Mouse (Mus musculus) granulocyte monocyte progenitor cell, adult 5-6 weeks (primary cell): ENCODE measurements around the gene Zfp335. TPM values are rescaled to one million over a fixed set of nuclear protein-coding genes. Genes with fewer than 3 reads are reported as not detected.
A peak's percentile ranks its signal among the peaks of the same experiment; 100 is the strongest.
"Not testable (repeated sequence)": the region's sequence is repeated elsewhere in the genome, so short reads cannot be mapped to it uniquely, and the experiment has no call there.

ENCODE experiments used
- ATAC-seq: replicated peaks from 2 replicates; pipeline ENCODE4 v1.8.0; 2016; ENCODE audit warnings: mild to moderate bottlenecking, moderate TSS enrichment, inconsistent platforms; ENCODE audit not compliant: poor library complexity, severe bottlenecking
- total RNA-seq, 2 experiments: library from RNA; stranded (forward) in 1 of 2; stranded (reverse) in 1 of 2; fragments of 200-712, 200-1000 nt in 1 of 2; fragments of >200 nt in 1 of 2; fragmentation: Nextera tagmentation in 1 of 2; gene quantifications; 2 replicates each; pipeline ENCODE4 v1.2.3; 2014 to 2017

The Zfp335 gene
- total RNA-seq, 2 experiments from 2014 or later, result 7.5 to 11.5 TPM

DNA sequence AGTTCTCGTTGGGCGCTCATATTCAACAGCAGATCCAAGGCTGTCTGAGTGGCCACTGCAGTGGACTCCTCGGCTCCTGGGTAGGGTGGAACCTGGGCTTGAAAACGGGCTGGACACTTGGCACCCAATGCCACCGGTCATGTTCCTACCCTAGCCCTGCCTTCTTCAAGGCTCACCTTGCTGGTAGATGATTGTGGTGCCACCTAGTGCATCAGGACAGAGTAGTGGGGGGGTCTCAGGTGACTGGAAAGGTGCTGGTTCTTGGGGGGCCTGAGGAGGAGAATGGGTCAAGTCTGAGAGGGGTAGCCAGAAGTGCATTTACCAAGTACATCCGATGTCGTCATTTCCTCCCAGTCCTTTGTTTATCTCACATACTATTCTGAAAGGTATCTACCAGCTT, 13.5 kb downstream of the Zfp335 start:
- ATAC-seq, result no peak

DNA sequence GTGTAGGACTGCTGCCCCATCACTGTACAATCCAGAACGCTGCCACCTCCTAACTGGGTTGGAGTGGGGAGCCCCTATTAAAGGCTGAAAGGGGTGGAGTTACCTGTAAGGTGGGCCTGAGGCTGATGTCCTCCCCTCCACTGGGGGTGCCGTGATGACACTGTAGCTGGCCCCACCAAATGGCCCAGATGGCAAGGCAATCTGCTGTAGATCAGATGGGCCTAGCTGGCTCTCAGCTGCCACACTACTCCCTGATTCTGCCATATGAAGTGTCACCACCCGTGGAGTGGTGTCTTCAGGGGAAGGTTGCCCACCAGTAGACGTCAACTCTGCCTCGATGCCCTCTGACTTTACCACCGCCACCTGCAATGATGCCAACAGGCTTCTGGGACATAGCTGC, 15.7 kb downstream of the Zfp335 start:
- no peak for ATAC-seq

DNA sequence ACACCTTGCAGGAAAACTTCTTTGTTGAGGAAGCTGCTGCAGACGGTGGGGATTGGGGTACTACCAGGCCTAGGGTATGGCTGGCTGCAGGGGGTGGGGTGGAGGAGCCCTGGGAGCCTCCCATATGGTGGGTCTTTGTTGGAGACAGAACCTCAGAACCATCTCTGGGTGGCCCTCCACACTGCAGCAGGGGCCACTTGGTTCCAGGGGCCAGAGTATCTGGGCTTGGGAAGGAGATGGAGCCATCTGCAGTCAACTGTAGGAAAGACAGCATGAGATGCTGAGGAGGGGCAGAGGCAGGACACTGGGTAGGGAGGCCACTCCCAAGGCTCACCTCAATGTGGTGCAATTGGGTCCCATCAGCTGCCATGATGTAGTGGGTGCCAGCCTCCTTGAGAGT, 16.9 kb downstream of the Zfp335 start:
- ATAC-seq, result no peak

DNA sequence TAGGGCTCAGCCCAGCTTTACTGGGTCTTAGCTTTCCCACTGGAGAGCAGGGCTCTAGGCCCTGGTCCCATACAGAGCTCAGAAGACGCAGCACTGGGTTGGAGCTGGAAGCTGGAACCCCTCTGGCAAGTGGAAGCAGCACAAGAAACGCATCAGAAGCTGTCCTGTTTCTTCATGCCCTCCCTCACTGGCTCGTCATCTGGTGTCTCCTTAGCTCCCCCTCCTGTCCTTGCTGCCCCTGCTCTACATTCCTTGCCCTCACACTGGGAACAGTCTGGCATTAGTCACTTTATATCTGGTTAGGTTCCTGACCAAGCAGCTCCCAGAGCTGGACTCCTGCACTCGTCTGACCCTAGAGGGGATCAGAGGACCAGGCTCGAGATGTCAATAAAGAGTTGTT, 17.5 kb downstream of the Zfp335 start:
- ATAC-seq, result no peak

DNA sequence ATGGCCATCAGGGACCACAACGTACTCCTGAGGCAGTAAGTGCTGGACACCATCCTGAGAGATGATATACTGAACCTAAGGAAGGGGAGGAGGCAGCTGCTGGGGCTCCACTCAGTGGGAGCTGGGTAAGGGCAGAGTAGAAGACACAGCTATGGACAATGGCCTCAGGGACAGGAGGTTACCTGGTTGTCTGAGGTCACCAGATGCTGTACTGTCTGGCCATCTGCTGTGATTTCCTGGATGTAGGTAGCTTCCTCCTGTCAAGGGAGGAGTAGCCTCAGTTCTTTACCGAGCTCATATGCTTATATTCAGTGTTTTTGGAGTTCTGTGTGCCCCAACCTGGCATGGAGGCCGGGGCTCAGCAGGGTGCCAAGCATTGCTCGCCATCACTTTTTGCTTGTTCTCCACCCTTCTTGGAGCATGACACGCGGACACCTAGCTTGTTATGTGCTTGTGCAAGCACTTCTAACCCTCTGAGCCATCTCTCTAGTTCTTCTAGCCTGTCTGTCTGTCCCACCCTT, 18.8 kb downstream of the Zfp335 start:
- ATAC-seq, result no peak

DNA sequence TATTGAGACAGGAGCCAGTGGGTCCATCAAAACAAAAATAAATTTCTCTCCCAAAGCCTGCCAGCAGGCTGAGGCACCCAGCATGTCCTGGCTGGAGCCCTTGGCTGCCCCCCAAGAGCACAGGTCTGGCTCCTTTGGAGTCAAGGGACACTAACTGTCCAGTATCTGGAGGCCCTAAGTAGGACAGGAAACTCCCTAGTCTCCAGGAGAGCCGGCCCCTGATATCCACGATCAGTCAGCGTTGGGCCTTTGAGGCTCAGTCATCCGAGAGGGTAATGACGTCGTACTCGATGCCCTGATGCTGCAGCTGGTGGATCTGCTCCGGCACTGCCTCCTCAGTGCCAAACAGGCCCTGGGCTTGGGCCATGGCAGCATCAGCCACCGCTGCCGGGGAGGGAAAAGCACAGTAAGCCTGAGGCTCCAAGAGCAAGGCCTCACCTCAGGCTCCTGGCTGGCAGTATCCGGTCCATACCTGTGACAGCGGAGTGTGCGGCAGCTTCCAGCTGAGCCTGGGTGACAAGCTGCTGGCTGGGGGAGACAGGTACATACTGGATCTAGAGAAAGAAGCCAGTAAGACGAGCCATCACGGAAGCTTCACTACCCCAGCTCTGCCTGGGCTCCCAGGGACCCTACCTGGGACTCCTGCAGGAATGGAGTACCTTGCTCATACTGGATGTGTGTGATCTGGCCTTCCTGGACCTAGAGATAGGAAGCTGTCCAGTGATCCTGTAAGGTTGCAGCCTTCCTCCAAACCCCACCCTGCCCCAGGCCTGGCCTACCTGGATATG, 19.5 kb downstream of the Zfp335 start:
- no peak for ATAC-seq

DNA sequence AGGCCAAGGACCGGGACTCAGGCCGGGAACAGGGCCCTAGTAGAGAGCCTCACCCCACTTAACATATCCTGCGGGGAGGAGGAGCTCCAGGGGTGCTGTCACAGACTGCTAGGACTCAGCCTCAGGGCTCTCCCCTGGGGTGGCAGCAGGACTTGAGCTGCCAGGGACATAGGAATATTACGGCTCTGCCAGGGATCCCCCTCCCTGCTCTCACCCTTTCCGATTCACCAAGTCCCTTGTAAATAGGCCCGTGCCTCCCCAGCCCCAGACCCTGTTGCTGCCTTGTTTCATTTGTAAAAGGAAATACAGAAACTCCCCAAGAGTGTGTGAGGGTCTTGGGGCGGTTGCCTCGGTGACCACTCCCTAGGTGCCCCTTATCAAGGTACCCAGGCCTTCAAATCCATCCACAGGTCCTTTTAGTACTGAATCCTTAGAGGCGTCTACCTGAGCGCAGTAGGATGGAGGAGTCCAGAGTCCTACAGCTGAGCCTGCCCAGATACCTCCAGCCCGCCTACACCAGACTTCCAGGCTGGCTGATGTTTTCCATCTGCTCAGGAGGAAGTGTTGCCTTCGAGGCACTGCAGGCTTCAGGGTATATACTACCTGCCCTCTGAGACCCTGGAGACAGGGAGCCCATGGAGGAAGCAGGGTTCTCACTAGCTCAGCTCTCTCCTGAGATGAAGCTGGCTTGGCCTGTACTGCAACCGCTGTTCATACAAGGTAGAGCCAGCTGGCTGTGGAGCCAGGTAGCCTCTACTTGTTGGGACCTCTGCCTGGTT, 20.3 kb downstream of the Zfp335 start:
- ATAC-seq, result no peak

DNA sequence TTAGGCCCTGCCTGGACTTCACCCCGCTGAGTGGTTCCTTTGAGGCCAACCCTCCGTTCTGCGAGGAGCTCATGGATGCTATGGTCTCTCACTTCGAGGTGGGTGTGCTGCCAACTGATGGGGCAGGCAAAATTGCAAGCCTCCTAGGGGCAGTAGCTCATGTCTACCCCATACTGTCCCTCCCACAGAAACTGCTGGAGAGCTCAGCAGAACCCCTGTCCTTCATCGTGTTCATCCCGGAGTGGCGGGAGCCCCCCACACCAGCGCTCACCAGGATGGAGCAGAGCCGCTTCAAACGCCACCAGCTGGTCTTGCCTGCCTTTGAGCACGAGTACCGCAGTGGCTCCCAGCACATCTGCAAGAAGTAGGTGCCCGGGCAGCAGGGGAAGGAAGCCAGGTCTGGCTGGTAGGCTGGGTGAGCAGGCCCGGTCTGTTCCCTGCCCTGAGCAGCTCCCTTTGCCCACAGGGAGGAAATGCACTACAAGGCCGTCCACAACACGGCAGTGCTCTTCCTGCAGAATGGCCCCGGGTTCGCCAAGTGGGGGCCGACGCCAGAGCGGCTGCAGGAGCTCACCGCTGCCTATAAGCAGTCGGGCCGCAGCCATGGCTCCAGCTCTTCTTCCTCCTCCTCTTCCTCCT, 21.0 kb downstream of the Zfp335 start:
- no peak for ATAC-seq

DNA sequence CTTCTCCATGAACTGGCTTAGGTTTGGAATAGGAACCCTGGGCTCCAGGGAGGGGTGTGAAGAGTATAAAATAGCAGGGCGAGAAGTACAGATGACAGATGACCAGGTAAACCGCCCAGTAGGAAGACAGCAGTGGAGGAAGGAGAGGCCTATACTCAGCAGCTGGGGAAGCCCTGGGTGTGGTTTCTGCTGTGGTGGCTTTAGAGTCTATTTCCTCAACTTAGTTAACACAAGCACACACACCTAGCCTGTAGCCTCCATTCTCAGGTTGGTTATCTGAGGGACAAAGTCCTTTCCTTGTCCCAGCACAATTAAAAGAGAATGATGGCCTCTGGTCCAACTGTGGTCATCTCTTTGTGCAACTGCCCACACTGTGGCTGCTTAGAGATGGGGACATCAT, 21.6 kb downstream of the Zfp335 start:
- ATAC-seq, result no peak

DNA sequence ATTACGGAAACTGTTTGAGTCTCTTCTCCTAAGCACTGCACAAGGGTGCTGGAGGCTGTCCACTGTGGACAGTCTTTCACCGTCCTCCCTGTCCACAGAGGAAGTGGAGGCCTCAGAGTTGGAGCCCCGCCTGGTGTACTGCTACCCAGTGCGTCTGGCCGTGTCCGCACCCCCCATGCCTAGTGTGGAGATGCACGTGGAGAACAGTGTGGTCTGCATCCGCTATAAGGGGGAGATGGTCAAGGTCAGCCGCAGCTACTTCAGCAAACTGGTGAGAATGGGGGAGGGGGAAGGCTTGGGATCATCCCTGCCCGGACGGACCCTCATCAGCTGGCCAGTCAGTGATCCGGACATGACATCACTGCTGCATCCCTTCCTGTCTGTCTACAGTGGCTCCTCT, 22.6 kb downstream of the Zfp335 start:
- ATAC-seq, result no peak

DNA sequence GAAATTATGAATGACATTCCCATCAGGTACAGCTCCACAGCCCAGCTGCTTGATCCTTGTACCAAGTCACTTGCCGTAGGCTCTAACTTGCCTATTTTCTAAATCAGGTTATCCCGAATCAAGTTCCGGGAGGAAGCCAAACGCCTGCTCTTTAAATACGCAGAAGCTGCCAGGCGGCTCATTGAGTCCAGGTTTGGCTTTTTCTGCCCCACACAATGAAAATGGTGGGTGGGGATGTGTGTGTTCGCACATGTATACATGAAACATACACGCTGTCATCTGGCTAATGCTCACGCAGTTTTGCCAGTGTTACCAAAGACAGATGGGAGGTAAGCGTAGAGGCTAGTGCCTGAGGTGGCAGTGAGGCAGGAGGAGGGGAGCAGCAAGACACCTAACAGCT, 24.9 kb downstream of the Zfp335 start:
- no peak for ATAC-seq

DNA sequence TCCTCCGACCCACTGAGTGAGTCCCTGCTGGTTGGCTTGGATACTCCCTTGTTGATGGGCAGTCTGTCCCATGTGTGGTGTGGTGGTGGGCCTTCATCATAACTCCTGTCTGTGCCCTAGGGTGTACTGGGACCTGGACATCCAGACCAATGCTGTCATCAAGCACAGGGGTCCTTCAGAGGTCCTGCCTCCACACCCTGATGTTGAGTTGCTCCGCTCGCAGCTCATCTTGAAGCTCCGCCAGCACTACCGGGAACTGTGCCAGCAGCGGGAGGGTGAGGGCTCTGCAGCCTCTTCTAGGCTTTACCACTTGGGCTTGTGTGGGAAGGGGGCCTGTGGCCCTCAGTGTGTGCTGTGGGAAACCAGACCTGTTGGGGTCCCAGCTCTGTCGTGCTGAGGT, 25.8 kb downstream of the Zfp335 start:
- no peak for ATAC-seq

DNA sequence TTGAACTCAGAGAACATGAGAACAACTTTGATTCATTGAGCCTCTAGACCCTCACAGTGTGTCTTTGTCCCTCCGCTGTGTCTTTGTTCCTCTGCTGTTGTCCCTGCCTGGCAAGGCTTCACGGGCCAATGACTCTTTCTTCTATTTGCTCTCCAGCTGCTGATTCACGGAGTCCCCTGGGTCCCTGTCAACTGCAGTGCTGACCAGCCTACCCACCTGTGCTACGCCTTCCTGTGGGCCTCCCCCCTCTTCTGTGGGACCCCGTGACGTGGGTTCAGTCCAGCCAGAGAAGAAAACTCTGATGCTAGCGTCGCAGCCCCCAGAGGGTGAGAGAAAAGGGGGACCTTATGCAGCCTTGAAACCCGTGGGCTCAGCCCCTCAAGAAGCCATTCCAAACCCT, 28.9 kb downstream of the Zfp335 start:
- ATAC-seq, result no peak

DNA sequence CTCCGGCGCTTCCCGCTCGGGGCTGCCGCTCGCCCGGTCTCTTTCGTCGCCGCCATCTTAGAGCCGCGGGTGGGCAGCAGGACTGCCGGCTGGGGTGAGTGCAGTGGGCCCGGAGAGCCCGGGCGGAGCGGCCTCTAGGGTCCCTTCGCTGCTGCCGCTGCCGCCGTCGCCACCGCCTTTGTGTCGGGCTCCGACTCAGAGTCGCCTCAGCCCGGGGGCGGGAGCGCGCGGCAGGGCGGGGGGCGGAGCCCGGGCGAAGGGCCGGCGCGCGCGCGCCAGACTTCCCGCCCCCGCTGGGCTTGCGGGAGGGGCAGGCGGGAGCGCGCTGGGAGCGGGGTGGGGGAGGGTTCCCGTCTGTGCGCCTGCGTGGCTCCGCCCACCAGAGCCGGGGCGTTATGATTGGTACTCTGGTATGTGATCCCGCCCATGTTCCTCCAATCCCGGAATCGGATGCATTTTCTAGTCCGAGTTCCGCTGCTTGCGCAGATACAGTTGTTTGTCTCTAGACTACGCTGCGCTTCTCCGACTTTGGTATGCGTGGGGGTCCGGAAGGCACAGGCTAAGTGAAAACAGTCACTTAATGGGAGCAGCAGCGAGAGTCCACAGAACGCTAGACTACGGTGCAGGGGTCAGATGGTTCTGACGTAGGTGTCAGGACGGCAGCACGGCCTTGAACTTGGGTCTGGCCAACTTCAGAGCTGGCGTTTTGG, 31.8 kb downstream of the Zfp335 start:
- peak; percentile 80 for ATAC-seq

DNA sequence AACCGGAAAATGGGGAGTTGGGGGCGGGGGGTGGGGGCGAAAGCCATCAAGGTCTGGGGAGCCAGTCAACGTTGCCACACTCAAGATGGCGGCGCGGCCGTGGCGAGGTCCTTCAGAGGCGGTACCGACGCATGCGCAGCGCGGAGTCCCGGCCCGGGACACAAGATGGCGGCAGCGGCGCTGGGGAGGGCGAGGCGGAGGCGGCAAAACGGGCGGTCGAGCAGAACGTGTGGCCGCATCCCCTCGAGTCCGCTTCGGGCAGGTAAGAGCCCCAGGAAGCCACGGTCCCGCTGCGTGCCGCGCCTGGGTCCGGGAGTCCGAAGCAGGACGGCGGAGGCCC, 32.4 kb downstream of the Zfp335 start, which contains the start of gene Pcif1:
Gene Pcif1, plus strand, starts transcription at position 77 of the 340 bp plus-strand sequence.
- peak; percentile 54 for ATAC-seq

DNA sequence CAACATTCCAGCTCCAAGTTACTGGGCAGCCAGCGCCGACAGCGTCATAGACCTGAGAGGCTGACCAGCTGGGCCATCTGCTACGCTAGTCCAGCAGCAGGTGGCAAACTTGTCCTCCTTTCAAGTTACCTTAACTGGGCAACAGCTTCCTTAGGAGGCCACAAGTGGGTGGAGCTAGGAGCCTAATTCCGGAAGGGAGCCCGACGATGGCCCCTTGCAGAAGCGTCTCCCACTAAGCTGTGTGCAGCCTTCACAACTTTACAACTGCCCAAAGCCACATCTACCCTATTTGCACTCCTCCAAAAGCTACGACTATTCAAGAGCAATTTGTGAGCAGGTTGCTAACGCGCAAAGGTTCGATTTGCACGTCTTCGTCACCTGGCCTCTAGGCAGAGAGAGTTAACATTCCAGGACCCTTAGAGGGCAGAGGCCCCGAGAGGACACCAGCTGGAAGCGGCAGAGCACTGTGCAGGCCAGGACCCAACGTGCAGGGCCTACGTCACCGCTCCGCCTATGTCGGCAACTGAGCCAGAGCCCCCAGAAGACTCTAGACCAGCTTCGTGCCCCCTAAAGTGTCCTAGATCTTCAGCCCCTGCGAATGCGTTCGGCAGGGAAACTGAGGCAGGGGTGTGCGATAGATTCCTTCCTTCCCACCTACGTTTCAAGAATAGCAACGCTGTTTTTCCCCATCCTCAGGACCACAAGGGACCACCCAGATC, 32.9 kb downstream of the Zfp335 start:
- peak; percentile 52 for ATAC-seq

DNA sequence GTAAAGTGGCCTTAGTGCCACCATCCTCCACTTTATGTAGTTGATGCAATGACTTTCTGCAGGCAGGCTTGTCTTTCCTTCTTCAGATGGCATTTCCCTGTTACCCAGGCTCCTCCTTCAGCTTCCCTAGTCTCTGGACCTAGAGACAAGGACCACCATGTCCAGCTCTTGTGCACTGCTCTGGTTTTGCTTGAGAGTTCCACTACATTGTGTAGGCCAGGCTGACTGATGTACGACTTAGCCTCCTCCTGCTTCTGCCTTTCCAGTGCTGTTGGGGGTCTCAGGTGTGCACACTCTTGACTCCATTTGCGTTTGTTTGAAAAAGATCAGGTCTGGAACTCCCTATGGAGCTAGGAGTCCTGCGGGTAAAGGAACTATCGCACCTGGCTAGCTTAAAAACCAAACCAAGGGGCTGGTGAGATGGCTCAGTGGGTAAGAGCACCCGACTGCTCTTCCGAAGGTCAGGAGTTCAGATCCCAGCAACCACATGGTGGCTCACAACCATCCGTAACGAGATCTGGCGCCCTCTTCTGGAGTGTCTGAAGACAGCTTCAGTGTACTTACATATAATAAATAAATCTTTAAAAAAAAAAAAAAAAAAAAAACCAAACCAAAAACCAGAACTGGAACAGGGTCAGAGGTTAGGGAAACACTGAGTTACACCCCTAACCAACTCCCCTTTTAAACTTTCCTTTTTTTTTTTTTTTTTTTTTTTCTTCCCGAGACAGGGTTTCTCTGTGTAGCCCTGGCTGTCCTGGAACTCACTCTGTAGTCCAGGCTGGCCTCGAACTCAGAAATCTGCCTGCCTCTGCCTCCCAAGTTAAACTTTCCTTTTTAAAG, 34.0 kb downstream of the Zfp335 start:
- ATAC-seq, result not testable (repeated sequence)

DNA sequence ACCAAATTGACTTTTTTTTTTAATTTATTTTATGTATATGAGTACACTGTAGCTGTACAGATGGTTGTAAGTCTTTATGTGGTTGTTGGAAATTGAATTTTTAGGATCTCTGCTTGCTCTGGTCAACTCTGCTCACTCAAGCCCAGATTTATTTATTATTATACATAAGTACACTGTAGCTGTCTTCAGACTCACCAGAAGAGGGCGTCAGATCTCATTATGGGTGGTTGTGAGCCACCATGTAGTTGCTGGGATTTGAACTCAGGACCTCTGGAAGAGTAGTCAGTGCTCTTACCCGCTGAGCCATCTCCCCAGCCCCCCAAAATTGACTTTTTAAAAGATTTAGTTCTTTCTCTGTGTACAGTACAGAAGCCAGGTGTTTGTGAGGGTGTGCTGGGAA, 35.9 kb downstream of the Zfp335 start:
- not testable (repeated sequence) for ATAC-seq

DNA sequence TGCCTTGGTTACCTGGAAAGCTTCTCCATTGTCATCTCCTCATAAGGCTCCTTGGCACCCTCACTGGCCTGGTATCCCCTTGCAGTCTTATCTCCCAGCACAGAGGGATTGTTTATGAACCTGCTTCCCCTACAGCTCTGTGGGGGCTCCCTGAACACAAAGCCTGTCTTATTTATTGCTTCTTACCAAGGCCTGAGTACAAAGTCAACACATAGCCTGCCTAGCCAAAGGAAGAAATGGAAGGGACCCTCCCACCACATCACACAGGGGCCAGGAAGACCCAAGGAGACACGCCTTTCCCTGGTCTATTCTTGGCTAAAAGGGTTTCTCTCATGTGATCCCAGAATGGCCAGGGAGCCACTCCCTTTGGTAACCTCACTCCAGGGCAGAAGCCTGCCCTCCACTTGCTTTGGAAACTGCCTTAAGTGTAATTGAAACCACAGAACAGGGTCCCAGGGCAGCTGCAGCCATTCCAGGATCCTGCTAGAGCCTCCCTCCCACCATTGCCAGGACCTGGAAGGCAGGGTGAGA, 37.3 kb downstream of the Zfp335 start:
- no peak for ATAC-seq
